Mouse (Mus musculus): ENCODE data around the gene Uts2r. TPM values are rescaled to one million over a fixed set of nuclear protein-coding genes. Genes with fewer than 3 reads are reported as not detected.

The Uts2r gene
- polyA plus RNA-seq (2015; fragmentation: Nextera tagmentation; extraction: Ambion mirVana): 0.19 and 0.30 TPM in 2 replicates

GRCm38 (mm10) chr11:121159971-121160370 lies at the start of gene Uts2r:
Uts2r (plus strand) TSS chr11:121160271.
- H3K9me3 ChIP-seq: no peaks in the 10 kb centered on the region
- no peak within 1 kb of the TSS for H3K4me3 ChIP-seq
- H3K9ac ChIP-seq: no peak within 1 kb of the TSS
- ATAC-seq (ENCODE audit: low FRiP score): no peak
- peaks cover 16% of the 10 kb centered on the region for H3K4me1 ChIP-seq (replicated peaks)
- no peak within 1 kb of the TSS for H3K4me2 ChIP-seq
- H3K36me3 ChIP-seq: no peaks in the 10 kb centered on the region
- H3K27me3 ChIP-seq: peaks cover 32% of the 10 kb centered on the region
- 87% methylated on average over 5 of the region's 5 CpGs for WGBS
- H3K27ac ChIP-seq: no peak within 1 kb of the TSS

- Histone ChIP-seq H3K36me3 (no peaks in the 10 kb centered on the region), H3K9ac (no peak overlapping the region), H3K4me1 (replicated peaks) (peaks cover 9% of the 10 kb centered on the region), H3K9me3 (no peaks in the 10 kb centered on the region), H3K27ac (no peak overlapping the region), H3K4me3 (no peak overlapping the region), H3K27me3 (no peaks in the 10 kb centered on the region), H3K4me2 (no peak overlapping the region)
- 91% methylated on average over 3 of the region's 3 CpGs for WGBS
- ATAC-seq (ENCODE audit: low FRiP score): no peak
Observed at GRCm38 (mm10) chr11:121111051-121111450, 49.0 kb upstream of the Uts2r start.

- H3K36me3 ChIP-seq: no peaks in the 10 kb centered on the region
- 87% methylated on average over 1 of the region's 1 CpGs for WGBS
- no peak for ATAC-seq (ENCODE audit: low FRiP score)
Observed at GRCm38 (mm10) chr11:121111601-121112000, 48.5 kb upstream of the Uts2r start.

GRCm38 (mm10) chr11:121112091-121112775 lies 47.8 kb upstream of the Uts2r start:
- peaks cover 9% of the 10 kb centered on the region for H3K4me1 ChIP-seq (replicated peaks)
- H3K9ac ChIP-seq: no peak overlapping the region
- no peak overlapping the region for H3K4me3 ChIP-seq
- ATAC-seq (ENCODE audit: low FRiP score): no peak
- no peaks in the 10 kb centered on the region for H3K27me3 ChIP-seq
- no peaks in the 10 kb centered on the region for H3K36me3 ChIP-seq
- H3K4me2 ChIP-seq: no peak overlapping the region
- 73% methylated on average over 5 of the region's 5 CpGs for WGBS
- no peaks in the 10 kb centered on the region for H3K9me3 ChIP-seq
- H3K27ac ChIP-seq: no peak overlapping the region

More at GRCm38 (mm10) chr11:121111601-121112000, 48.5 kb upstream of the Uts2r start:
- H3K4me3 ChIP-seq: no peak overlapping the region
- H3K27ac ChIP-seq: no peak overlapping the region
- H3K9me3 ChIP-seq: no peaks in the 10 kb centered on the region
- no peak overlapping the region for H3K4me2 ChIP-seq
- H3K9ac ChIP-seq: no peak overlapping the region
- peaks cover 9% of the 10 kb centered on the region for H3K4me1 ChIP-seq (replicated peaks)
- H3K27me3 ChIP-seq: no peaks in the 10 kb centered on the region

GRCm38 (mm10) chr11:121118106-121118505 lies 42.0 kb upstream of the Uts2r start:
- Histone ChIP-seq H3K27ac (no peak overlapping the region), H3K27me3 (no peaks in the 10 kb centered on the region), H3K9me3 (no peaks in the 10 kb centered on the region), H3K4me2 (no peak overlapping the region), H3K36me3 (no peaks in the 10 kb centered on the region), H3K4me3 (no peak overlapping the region), H3K9ac (no peak overlapping the region), H3K4me1 (replicated peaks) (no peaks in the 10 kb centered on the region)
- no peak for ATAC-seq (ENCODE audit: low FRiP score)
- WGBS: 95% methylated on average over 18 of the region's 18 CpGs

GRCm38 (mm10) chr11:121118577-121118976 lies 41.5 kb upstream of the Uts2r start, which contains the start of gene Tex19.2:
Tex19.2 (minus strand) TSS chr11:121118677.
- no peak for ATAC-seq (ENCODE audit: low FRiP score)
- H3K9ac ChIP-seq: no peak within 1 kb of the TSS
- H3K36me3 ChIP-seq: no peaks in the 10 kb centered on the region
- no peak within 1 kb of the TSS for H3K27ac ChIP-seq
- H3K4me1 ChIP-seq (replicated peaks): no peaks in the 10 kb centered on the region
- no peak within 1 kb of the TSS for H3K4me2 ChIP-seq
- H3K4me3 ChIP-seq: no peak within 1 kb of the TSS
- H3K9me3 ChIP-seq: no peaks in the 10 kb centered on the region
- H3K27me3 ChIP-seq: no peaks in the 10 kb centered on the region
- 67% methylated on average over 3 of the region's 3 CpGs for WGBS

- ATAC-seq (ENCODE audit: low FRiP score): no peak
- Histone ChIP-seq H3K4me2 (no peak overlapping the region), H3K9ac (no peak overlapping the region), H3K27ac (no peak overlapping the region), H3K4me1 (replicated peaks) (no peaks in the 10 kb centered on the region), H3K36me3 (no peaks in the 10 kb centered on the region), H3K27me3 (no peaks in the 10 kb centered on the region), H3K4me3 (no peak overlapping the region), H3K9me3 (no peaks in the 10 kb centered on the region)
- WGBS: 90% methylated on average over 3 of the region's 3 CpGs
Observed at GRCm38 (mm10) chr11:121121151-121121550, 38.9 kb upstream of the Uts2r start.

- WGBS: 79% methylated on average over 2 of the region's 2 CpGs
Observed at GRCm38 (mm10) chr11:121122024-121122670, 37.9 kb upstream of the Uts2r start.

GRCm38 (mm10) chr11:121123438-121123837 lies 36.6 kb upstream of the Uts2r start:
- no peaks in the 10 kb centered on the region for H3K9me3 ChIP-seq
- ATAC-seq (ENCODE audit: low FRiP score): no peak
- no peak overlapping the region for H3K9ac ChIP-seq
- no peak overlapping the region for H3K4me2 ChIP-seq
- WGBS: 88% methylated on average over 4 of the region's 4 CpGs
- no peaks in the 10 kb centered on the region for H3K4me1 ChIP-seq (replicated peaks)
- no peak overlapping the region for H3K27ac ChIP-seq
- no peaks in the 10 kb centered on the region for H3K27me3 ChIP-seq
- H3K36me3 ChIP-seq: no peaks in the 10 kb centered on the region
- no peak overlapping the region for H3K4me3 ChIP-seq

More at GRCm38 (mm10) chr11:121122024-121122670, 37.9 kb upstream of the Uts2r start:
- H3K27me3 ChIP-seq: no peaks in the 10 kb centered on the region
- H3K36me3 ChIP-seq: no peaks in the 10 kb centered on the region
- no peak overlapping the region for H3K4me2 ChIP-seq
- H3K9ac ChIP-seq: no peak overlapping the region
- no peak overlapping the region for H3K27ac ChIP-seq
- H3K4me3 ChIP-seq: no peak overlapping the region
- no peaks in the 10 kb centered on the region for H3K9me3 ChIP-seq
- no peaks in the 10 kb centered on the region for H3K4me1 ChIP-seq (replicated peaks)
- no peak for ATAC-seq (ENCODE audit: low FRiP score)

GRCm38 (mm10) chr11:121125522-121126172 lies 34.4 kb upstream of the Uts2r start:
- Histone ChIP-seq H3K27me3 (no peaks in the 10 kb centered on the region), H3K36me3 (no peaks in the 10 kb centered on the region), H3K9ac (no peak overlapping the region), H3K4me2 (no peak overlapping the region), H3K4me1 (replicated peaks) (no peaks in the 10 kb centered on the region), H3K9me3 (no peaks in the 10 kb centered on the region), H3K27ac (no peak overlapping the region), H3K4me3 (no peak overlapping the region)
- WGBS: 87% methylated on average over 3 of the region's 3 CpGs
- no peak for ATAC-seq (ENCODE audit: low FRiP score)

- 88% methylated on average over 1 of the region's 1 CpGs for WGBS
- ATAC-seq (ENCODE audit: low FRiP score): no peak
- no peak overlapping the region for H3K4me2 ChIP-seq
- H3K27ac ChIP-seq: no peak overlapping the region
- H3K27me3 ChIP-seq: no peaks in the 10 kb centered on the region
- no peaks in the 10 kb centered on the region for H3K4me1 ChIP-seq (replicated peaks)
- H3K36me3 ChIP-seq: no peaks in the 10 kb centered on the region
- no peak overlapping the region for H3K9ac ChIP-seq
- H3K9me3 ChIP-seq: no peaks in the 10 kb centered on the region
- no peak overlapping the region for H3K4me3 ChIP-seq
Observed at GRCm38 (mm10) chr11:121126395-121126794, 33.7 kb upstream of the Uts2r start.

GRCm38 (mm10) chr11:121127441-121127840 lies 32.6 kb upstream of the Uts2r start:
- 96% methylated on average over 3 of the region's 3 CpGs for WGBS

More at GRCm38 (mm10) chr11:121127441-121127840, 32.6 kb upstream of the Uts2r start:
- no peak overlapping the region for H3K27ac ChIP-seq
- H3K9me3 ChIP-seq: no peaks in the 10 kb centered on the region
- no peaks in the 10 kb centered on the region for H3K27me3 ChIP-seq
- H3K36me3 ChIP-seq: no peaks in the 10 kb centered on the region
- no peak for ATAC-seq (ENCODE audit: low FRiP score)
- no peak overlapping the region for H3K9ac ChIP-seq
- no peaks in the 10 kb centered on the region for H3K4me1 ChIP-seq (replicated peaks)
- H3K4me2 ChIP-seq: no peak overlapping the region
- no peak overlapping the region for H3K4me3 ChIP-seq

All from hindbrain, embryonic 13.5 days (tissue).